Mouse (Mus musculus): Measurements from ENCODE around the gene Aurkaip1.

- TF ChIP-seq GATA1 (IDR thresholded peaks at IDR 0.05; ENCODE audit: borderline replicate concordance, low read length) (no peak), FLI1 (IDR thresholded peaks at IDR 0.05; ENCODE audit: low read length) (no peak)
These were observed 28.2 kb downstream of the Aurkaip1 start for GRCm38 (mm10) chr4:155859318-155859717.
